Mouse (Mus musculus) embryonic facial prominence, embryonic 11.5 days (tissue): ENCODE measurements around the gene Hist2h3c1. TPM values are rescaled to one million over a fixed set of nuclear protein-coding genes. Genes with fewer than 3 reads are reported as not detected.
A peak's percentile ranks its signal among the peaks of the same experiment; 100 is the strongest.
"Not testable (repeated sequence)": the region's sequence is repeated elsewhere in the genome, so short reads cannot be mapped to it uniquely, and the experiment has no call there.

Source experiments
- ATAC-seq: fragments of 200-750 bp; cut with Nextera tagmentation; replicated peaks from 2 replicates; pipeline ENCODE4 v1.8.0; 2017; ENCODE audit warnings: low read depth; ENCODE audit not compliant: insufficient number of reproducible peaks, low FRiP score, low TSS enrichment
- DNase-seq: peaks from one replicate; pipeline ENCODE4 v3.0.0-alpha.2; 2015; ENCODE audit warnings: low spot score
- H3K27ac ChIP-seq: fragments of 300-500 bp; sonication (generic); replicated peaks from 2 replicates; pipeline ENCODE4 v1.5.1; 2014; ENCODE audit warnings: mild to moderate bottlenecking, low read depth, low read length, control low read depth
- H3K27me3 ChIP-seq: fragments of 300-500 bp; sonication (generic); 2 replicates; pipeline ENCODE4 v1.6.1; 2014; ENCODE audit warnings: mild to moderate bottlenecking, low read length, moderate library complexity, mixed read lengths; ENCODE audit not compliant: control insufficient read depth, insufficient read depth
- H3K36me3 ChIP-seq: fragments of 300-500 bp; sonication (generic); replicated peaks from 2 replicates; pipeline ENCODE4 v1.6.1; 2014; ENCODE audit warnings: low read depth, mild to moderate bottlenecking, low read length, moderate library complexity, mixed read lengths; ENCODE audit not compliant: control insufficient read depth, insufficient read depth
- H3K4me1 ChIP-seq: fragments of 300-500 bp; sonication (generic); 2 replicates; pipeline ENCODE4 v1.6.1; 2014; ENCODE audit warnings: low read length, mixed read lengths; ENCODE audit not compliant: control insufficient read depth, insufficient read depth
- H3K4me2 ChIP-seq: fragments of 300-500 bp; sonication (generic); 2 replicates; pipeline ENCODE4 v1.6.1; 2014; ENCODE audit warnings: low read depth, mild to moderate bottlenecking, control low read depth, low read length, moderate library complexity
- H3K4me3 ChIP-seq: fragments of 300-500 bp; sonication (generic); 2 replicates; pipeline ENCODE4 v1.5.1; 2014; ENCODE audit warnings: low read depth, low read length, control low read depth
- H3K9ac ChIP-seq: fragments of 300-500 bp; sonication (generic); replicated peaks from 2 replicates; pipeline ENCODE4 v1.6.1; 2014; ENCODE audit warnings: mild to moderate bottlenecking, control low read depth, low read length
- H3K9me3 ChIP-seq: fragments of 300-500 bp; sonication (generic); replicated peaks from 2 replicates; pipeline ENCODE4 v1.6.1; 2016; ENCODE audit warnings: mild to moderate bottlenecking, low read length, inconsistent platforms, mixed read lengths; ENCODE audit not compliant: control insufficient read depth
- WGBS: fragments of 180-500 bp; shearing (Covaris S2); extraction: QIAGEN DNeasy Blood & Tissue Kit; methylation state at CpG from one replicate; pipeline ENCODE4 v1.1.7; 2014; 5-methylcytosine and 5-hydroxymethylcytosine counted together
- polyA plus RNA-seq: library from polyadenylated mRNA; unstranded; fragments of >200 nt; fragmentation: Nextera tagmentation; extraction: Ambion mirVana; gene quantifications from 2 replicates; pipeline ENCODE4 v1.2.1, GENCODE M21; 2014

The Hist2h3c1 gene
- polyA plus RNA-seq, 1 experiment from 2014 or later = 0.50 TPM

DNA sequence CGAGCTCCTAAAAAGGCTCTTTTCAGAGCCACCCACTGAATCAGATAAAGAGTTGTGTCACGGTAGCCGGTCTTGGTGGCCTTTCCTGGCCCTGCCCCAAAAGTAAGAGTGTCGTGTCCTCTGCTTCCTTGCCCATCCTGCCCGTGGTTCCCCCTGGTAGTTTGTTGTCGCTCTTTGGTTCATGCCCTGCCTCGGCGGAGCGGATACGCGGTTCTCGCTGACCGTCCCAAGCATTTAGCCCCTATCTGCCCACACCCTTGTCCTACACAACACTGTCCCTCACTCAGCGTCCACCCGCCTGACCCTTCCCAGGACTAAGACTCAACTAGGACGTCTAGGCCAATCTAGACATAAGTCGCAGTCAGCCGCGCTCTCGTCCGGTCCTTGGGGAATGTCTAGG is 467 bp upstream of the Hist2h3c1 start:
- H3K27ac ChIP-seq = peak overlapping the region; percentile 65; the same call in 1 of the 2 replicates
- not testable (repeated sequence) for H3K4me1 ChIP-seq, H3K4me3 ChIP-seq, H3K9me3 ChIP-seq, DNase-seq, H3K27me3 ChIP-seq, ATAC-seq, H3K4me2 ChIP-seq, H3K36me3 ChIP-seq, H3K9ac ChIP-seq
- WGBS = 0% methylated on average over 9 of the region's 21 CpGs

- ATAC-seq (no peak), DNase-seq (peak; percentile 56)
- Histone ChIP-seq H3K9me3 (no peaks in the 10 kb centered on the region), H3K4me1 (no peaks in the 10 kb centered on the region; the same call in 1 of the 2 replicates), H3K9ac (peak overlapping the region; percentile 65), H3K27me3 (no peaks in the 10 kb centered on the region), H3K36me3 (no peaks in the 10 kb centered on the region), H3K4me3 (peak overlapping the region; percentile 48), H3K27ac (peak overlapping the region; percentile 72), H3K4me2 (peak overlapping the region; percentile 52)
- 2% methylated on average over 11 of the region's 11 CpGs for WGBS
These were observed 1.1 kb downstream of the Hist2h3c1 start for GRCm38 (mm10) chr3:96247356-96248140.

GRCm38 (mm10) chr3:96248141-96249033 is 1.9 kb downstream of the Hist2h3c1 start:
- no peaks in the 10 kb centered on the region; the same call in 1 of the 2 replicates for H3K4me1 ChIP-seq
- peak overlapping the region; percentile 37; the same call in 1 of the 2 replicates for H3K9ac ChIP-seq
- no peaks in the 10 kb centered on the region for H3K9me3 ChIP-seq
- DNase-seq (peak; percentile 54), ATAC-seq (no peak)
- H3K27me3 ChIP-seq = no peaks in the 10 kb centered on the region
- H3K27ac ChIP-seq = 0 out of 2 replicates have a peak overlapping the region, but pooled peaks have one; percentile 28
- 52% methylated on average over 6 of the region's 6 CpGs for WGBS
- H3K4me3 ChIP-seq = peak overlapping the region; percentile 48
- no peaks in the 10 kb centered on the region for H3K36me3 ChIP-seq
- peak overlapping the region; percentile 52 for H3K4me2 ChIP-seq

DNA sequence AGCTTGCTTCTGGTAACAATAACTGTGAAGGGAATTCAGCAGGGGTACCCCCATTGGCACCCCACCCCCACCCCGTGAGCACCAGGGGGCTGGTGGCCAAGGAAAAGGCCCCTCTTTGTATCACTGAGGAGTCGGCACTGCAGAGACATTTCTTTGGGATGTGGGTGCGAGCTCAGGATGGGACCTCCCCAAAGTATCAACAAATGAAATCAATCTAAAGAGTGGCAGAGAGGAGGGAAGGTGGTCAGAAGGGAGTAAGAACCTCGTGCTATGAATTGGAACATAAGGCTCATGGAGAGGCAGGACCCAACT is 2.5 kb downstream of the Hist2h3c1 start:
- Histone ChIP-seq H3K9ac (no peak overlapping the region), H3K4me3 (peak overlapping the region; percentile 48; the same call in 1 of the 2 replicates), H3K4me2 (peak overlapping the region; percentile 23), H3K9me3 (no peaks in the 10 kb centered on the region), H3K36me3 (no peaks in the 10 kb centered on the region), H3K4me1 (no peaks in the 10 kb centered on the region; the same call in 1 of the 2 replicates), H3K27me3 (no peaks in the 10 kb centered on the region), H3K27ac (0 out of 2 replicates have a peak overlapping the region, but pooled peaks have one; percentile 28)
- no peak for DNase-seq
- ATAC-seq = no peak
- WGBS = 57% methylated on average over 4 of the region's 4 CpGs

DNA sequence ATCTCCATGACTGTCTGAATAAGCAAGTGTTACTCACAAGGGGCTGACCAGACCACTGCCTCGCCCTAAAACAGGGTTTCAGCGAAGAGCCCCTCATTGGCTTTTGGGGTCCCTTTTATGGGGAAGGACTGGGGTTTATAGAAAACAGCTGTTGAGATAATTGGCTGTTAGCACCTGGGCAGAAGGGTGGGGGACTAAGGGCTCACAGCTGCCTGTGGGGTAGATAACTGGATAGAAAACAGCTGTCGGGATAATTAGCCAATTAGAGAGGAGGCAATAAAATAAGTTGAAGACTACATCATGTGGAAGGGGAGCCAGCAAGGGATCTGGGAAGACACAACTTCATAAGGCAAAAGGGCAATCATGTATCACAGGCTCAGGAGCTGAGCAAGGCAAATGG is 4.4 kb downstream of the Hist2h3c1 start:
- no peaks in the 10 kb centered on the region for H3K4me1 ChIP-seq
- no peak overlapping the region for H3K27ac ChIP-seq
- H3K4me3 ChIP-seq = no peak overlapping the region
- DNase-seq = no peak
- no peak overlapping the region for H3K9ac ChIP-seq
- no peaks in the 10 kb centered on the region for H3K36me3 ChIP-seq
- WGBS = 59% methylated on average over 3 of the region's 3 CpGs
- no peak for ATAC-seq
- H3K9me3 ChIP-seq = no peaks in the 10 kb centered on the region
- H3K4me2 ChIP-seq = no peak overlapping the region
- H3K27me3 ChIP-seq = no peaks in the 10 kb centered on the region

- 82% methylated on average over 3 of the region's 3 CpGs for WGBS
- H3K27ac ChIP-seq = no peak overlapping the region
- ATAC-seq (no peak), DNase-seq (no peak)
- no peaks in the 10 kb centered on the region for H3K27me3 ChIP-seq
- H3K9me3 ChIP-seq = no peaks in the 10 kb centered on the region
- no peak overlapping the region for H3K9ac ChIP-seq
- no peak overlapping the region for H3K4me2 ChIP-seq
- no peaks in the 10 kb centered on the region for H3K4me1 ChIP-seq
- no peaks in the 10 kb centered on the region for H3K36me3 ChIP-seq
- H3K4me3 ChIP-seq = no peak overlapping the region
These were observed 5.3 kb downstream of the Hist2h3c1 start for GRCm38 (mm10) chr3:96251787-96252186.

GRCm38 (mm10) chr3:96254683-96255355 is 8.3 kb downstream of the Hist2h3c1 start:
- Histone ChIP-seq H3K36me3 (no peaks in the 10 kb centered on the region), H3K4me1 (no peaks in the 10 kb centered on the region), H3K4me2 (no peak overlapping the region), H3K27me3 (no peaks in the 10 kb centered on the region), H3K27ac (no peak overlapping the region), H3K9ac (no peak overlapping the region), H3K4me3 (no peak overlapping the region), H3K9me3 (no peaks in the 10 kb centered on the region)
- DNase-seq = peak; percentile 49
- 55% methylated on average over 10 of the region's 10 CpGs for WGBS
- ATAC-seq = no peak
